Mouse (Mus musculus): ENCODE measurements at regions not wholly inside any gene's neighbourhood (a gene's known extent, or its start where the extent isn't known, plus 50 kb on each side); places are given as distances from the start of the nearest gene placed in this dataset.

DNA sequence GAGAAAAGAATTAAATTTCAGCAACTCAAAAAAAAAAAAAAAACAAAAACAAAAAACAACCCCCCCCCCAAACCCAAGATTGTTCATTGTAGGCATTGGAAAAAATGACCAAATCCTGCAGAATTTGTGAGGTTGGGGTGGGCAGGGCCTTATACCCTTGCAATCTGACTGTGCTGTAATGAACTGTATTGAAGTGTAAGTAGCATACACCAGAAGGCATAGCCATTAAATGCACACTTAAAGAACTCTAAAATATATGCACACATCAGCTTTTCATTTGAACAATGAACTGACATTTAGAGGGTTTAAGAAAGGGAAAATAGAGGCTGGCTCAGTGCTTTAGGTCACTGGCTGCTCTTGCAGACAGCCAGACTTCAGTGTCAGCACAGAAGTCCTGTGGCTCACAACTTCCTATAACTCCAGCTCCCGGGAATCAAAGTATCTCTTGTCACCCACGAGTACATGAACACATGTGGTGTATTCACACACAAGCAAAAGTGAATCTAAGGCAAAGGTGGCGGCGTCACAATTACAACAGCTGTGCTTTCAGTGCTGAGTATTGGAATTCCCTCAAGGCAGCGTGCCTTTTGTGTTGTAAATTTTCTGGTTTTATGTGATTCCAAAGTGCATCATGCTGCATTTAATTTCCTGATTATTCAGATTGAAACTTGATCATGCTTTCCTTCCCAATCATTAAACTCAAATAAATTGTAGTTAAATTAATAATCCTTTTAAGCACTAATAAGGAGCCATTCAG is 150.6 kb upstream of the Tmc3 start:
- no peaks in the 10 kb centered on the region for H3K4me1 ChIP-seq (ENCODE audit: insufficient read depth)
- TF ChIP-seq CTCF (IDR thresholded peaks at IDR 0.05; ENCODE audit: low read depth) (no peak), EP300 (IDR thresholded peaks at IDR 0.05; ENCODE audit: low read depth) (no peak)
- no peaks in the 10 kb centered on the region for H3K9me3 ChIP-seq (ENCODE audit: low read length)
- no peak overlapping the region for H3K4me2 ChIP-seq (ENCODE audit: low read depth, low read length)
- ATAC-seq (no peak), DNase-seq (no peak)
- H3K4me3 ChIP-seq (ENCODE audit: low read depth, low read length) = no peak overlapping the region
- 65% methylated on average over 5 of the region's 5 CpGs for WGBS (ENCODE audit: insufficient replicate concordance)
- no peaks in the 10 kb centered on the region for H3K36me3 ChIP-seq (replicated peaks; ENCODE audit: insufficient read depth, low read length)
- H3K27me3 ChIP-seq (ENCODE audit: insufficient read depth, low read length) = no peaks in the 10 kb centered on the region
- no peak overlapping the region for H3K9ac ChIP-seq (replicated peaks)
- no peak overlapping the region for H3K27ac ChIP-seq (ENCODE audit: low read depth)

DNA sequence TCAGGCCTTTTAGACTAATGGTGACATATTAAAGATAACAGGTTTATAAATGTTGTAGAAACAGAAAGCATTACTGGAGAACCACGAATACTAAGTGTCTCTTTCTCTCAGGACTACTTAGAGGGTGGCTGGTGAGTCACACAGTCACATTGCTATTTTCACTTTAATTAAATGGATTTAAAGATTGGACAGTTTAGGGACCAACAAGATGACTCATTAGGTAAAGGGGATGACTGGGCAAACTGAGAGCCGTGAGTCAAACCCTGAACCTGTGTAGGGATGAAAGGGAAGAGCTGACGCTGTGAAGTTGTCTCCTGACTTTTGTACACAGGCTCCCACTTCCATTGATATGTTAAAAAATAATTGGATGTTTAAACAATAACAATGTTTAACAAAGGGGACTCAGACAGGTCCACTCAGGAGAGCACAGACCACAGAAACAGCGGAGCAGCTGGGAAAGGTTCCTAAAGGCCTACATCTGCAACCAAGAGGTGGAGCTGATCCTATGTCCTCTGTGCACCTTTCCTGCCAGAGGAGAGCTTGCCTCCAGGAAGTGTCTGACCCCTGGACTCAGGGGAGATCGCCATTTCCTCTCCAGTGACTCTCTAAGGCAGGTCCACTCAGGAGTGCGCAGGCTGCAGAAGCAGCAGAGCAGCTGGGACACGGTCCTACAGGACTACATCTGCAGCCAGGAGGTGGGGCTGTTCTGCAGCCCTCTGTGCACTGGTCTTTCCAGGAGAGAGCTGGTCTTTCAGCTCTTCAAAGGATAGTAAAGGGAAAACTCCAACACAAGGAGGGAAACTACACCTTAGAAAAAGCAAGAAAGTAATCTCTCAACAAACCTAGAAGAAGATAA is 146.0 kb upstream of the Tmc3 start:
- Histone ChIP-seq H3K36me3 (replicated peaks; ENCODE audit: insufficient read depth, low read length) (no peaks in the 10 kb centered on the region), H3K4me1 (ENCODE audit: insufficient read depth) (no peaks in the 10 kb centered on the region), H3K4me3 (ENCODE audit: low read depth, low read length) (no peak overlapping the region), H3K27me3 (ENCODE audit: insufficient read depth, low read length) (no peaks in the 10 kb centered on the region), H3K9me3 (ENCODE audit: low read length) (no peaks in the 10 kb centered on the region), H3K4me2 (ENCODE audit: low read depth, low read length) (no peak overlapping the region), H3K27ac (ENCODE audit: low read depth) (no peak overlapping the region), H3K9ac (replicated peaks) (no peak overlapping the region)
- no peak for DNase-seq
- WGBS (ENCODE audit: insufficient replicate concordance) = 51% methylated on average over 7 of the region's 7 CpGs
- TF ChIP-seq CTCF (IDR thresholded peaks at IDR 0.05; ENCODE audit: low read depth) (peak; percentile 36), EP300 (IDR thresholded peaks at IDR 0.05; ENCODE audit: low read depth) (no peak)
- no peak for ATAC-seq

DNA sequence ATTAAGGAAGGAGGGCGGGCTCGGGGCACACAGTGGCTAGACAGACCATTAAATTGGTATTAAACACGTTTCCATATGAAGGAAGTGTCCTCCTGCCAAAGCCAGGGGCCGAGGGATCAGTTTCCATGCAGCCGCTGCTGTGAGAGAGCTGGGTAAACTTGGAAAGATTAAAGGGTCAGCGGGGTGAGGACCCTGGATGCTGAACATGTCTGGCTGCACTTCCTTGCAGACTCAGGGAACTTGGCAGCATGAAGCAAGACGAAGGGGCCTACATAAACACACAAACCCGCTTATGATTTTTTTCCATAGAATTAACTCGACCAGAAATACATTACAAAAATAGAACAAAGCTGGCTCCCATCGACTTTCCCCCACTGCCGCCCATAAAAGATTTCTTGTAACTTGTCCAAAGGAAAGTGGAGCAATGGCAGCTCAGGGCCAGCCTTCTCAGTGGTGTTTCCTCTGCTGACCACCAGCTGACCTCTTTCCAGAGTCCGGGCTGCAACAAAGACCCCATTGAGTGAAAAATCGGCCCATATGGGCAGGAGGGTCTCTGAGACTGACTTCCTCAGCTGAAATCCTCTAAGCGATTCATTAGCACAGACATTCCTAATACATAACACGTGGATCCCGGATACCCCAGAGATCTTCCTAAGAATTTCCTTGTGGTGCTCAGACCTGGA is 141.0 kb upstream of the Tmc3 start:
- no peak overlapping the region for H3K4me3 ChIP-seq (ENCODE audit: low read depth, low read length)
- no peak for TF ChIP-seq CTCF (IDR thresholded peaks at IDR 0.05; ENCODE audit: low read depth)
- DNase-seq (no peak), ATAC-seq (no peak)
- no peaks in the 10 kb centered on the region for H3K4me1 ChIP-seq (ENCODE audit: insufficient read depth)
- H3K9ac ChIP-seq (replicated peaks) = no peak overlapping the region
- no peak overlapping the region for H3K4me2 ChIP-seq (ENCODE audit: low read depth, low read length)
- no peaks in the 10 kb centered on the region for H3K27me3 ChIP-seq (ENCODE audit: insufficient read depth, low read length)
- H3K27ac ChIP-seq (ENCODE audit: low read depth) = no peak overlapping the region
- H3K36me3 ChIP-seq (replicated peaks; ENCODE audit: insufficient read depth, low read length) = no peaks in the 10 kb centered on the region
- H3K9me3 ChIP-seq (ENCODE audit: low read length) = no peaks in the 10 kb centered on the region
- WGBS (ENCODE audit: insufficient replicate concordance) = 60% methylated on average over 16 of the region's 16 CpGs

DNA sequence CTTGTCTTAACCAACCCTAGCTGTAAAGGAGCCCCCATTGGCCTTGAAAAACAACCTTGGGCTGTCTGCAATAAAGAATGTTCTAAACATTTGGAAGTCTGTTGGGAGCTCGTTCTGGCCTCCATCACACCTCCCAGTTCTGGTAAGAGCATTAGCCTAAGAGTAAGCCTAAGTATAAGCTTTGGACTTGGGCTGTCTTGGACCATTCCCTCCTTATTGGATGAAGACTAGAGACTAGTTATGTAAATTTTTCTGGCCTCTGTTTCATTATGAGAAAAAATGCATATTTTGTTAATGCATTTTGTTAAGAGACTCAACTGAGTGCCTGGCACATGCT is 140.5 kb upstream of the Tmc3 start:
- Histone ChIP-seq H3K4me2 (ENCODE audit: low read depth, low read length) (no peak overlapping the region), H3K4me1 (ENCODE audit: insufficient read depth) (no peaks in the 10 kb centered on the region), H3K9me3 (ENCODE audit: low read length) (no peaks in the 10 kb centered on the region), H3K4me3 (ENCODE audit: low read depth, low read length) (no peak overlapping the region), H3K27ac (ENCODE audit: low read depth) (no peak overlapping the region), H3K9ac (replicated peaks) (no peak overlapping the region), H3K27me3 (ENCODE audit: insufficient read depth, low read length) (no peaks in the 10 kb centered on the region), H3K36me3 (replicated peaks; ENCODE audit: insufficient read depth, low read length) (no peaks in the 10 kb centered on the region)
- no peak for DNase-seq
- 56% methylated on average over 1 of the region's 1 CpGs for WGBS (ENCODE audit: insufficient replicate concordance)
- ATAC-seq = no peak
- TF ChIP-seq EP300 (IDR thresholded peaks at IDR 0.05; ENCODE audit: low read depth) (no peak), CTCF (IDR thresholded peaks at IDR 0.05; ENCODE audit: low read depth) (no peak)

DNA sequence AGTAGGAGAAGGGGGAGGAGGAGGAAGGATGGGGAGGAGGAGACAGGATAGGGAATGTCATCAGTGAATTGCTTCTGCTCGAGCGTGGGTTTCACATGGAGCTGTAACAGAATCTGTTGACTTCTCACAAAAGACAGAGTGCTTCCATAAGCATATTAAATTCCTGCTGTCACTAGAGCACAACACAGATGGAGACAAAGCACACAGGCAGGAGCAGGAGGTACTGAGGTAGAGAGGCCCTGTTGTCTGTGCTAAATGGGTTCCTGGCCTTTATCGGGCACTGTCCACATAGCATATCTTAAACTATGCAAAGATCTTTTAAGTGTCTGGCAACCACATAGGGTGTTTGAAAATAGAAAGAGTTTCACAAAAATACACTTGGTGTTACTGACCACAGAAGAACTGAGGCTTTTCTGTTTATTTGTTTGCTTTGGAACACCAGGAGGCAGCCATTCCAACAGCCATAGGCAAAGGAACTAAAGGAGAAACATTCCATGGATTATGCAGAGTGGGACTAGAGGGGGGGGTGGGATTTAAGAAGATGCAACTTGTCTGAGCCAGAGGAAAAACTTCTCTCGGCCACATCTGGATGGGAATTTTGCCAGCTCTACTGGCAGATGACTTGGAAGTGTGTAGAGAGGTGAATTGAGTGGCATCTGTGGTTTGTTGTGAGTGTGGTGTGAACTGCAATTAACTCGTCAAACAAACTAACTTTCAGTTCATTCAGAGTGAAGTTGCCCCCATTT is 139.4 kb upstream of the Tmc3 start:
- Histone ChIP-seq H3K4me2 (ENCODE audit: low read depth, low read length) (no peak overlapping the region), H3K9ac (replicated peaks) (no peak overlapping the region)

More for the DNA sequence above, 139.4 kb upstream of the Tmc3 start:
- DNase-seq = no peak
- Histone ChIP-seq H3K27ac (ENCODE audit: low read depth) (no peak overlapping the region), H3K4me1 (ENCODE audit: insufficient read depth) (no peaks in the 10 kb centered on the region), H3K4me3 (ENCODE audit: low read depth, low read length) (no peak overlapping the region), H3K9me3 (ENCODE audit: low read length) (no peaks in the 10 kb centered on the region), H3K27me3 (ENCODE audit: insufficient read depth, low read length) (no peaks in the 10 kb centered on the region), H3K36me3 (replicated peaks; ENCODE audit: insufficient read depth, low read length) (no peaks in the 10 kb centered on the region)
- no peak for ATAC-seq
- 51% methylated on average over 5 of the region's 5 CpGs for WGBS (ENCODE audit: insufficient replicate concordance)
- TF ChIP-seq CTCF (IDR thresholded peaks at IDR 0.05; ENCODE audit: low read depth) (no peak), EP300 (IDR thresholded peaks at IDR 0.05; ENCODE audit: low read depth) (no peak)
